Mouse (Mus musculus) C2C12 (cell line): Measurements from ENCODE around the gene Afdn.
"Not testable (repeated sequence)": the region's sequence is repeated elsewhere in the genome, so short reads cannot be mapped to it uniquely, and the experiment has no call there.

ENCODE experiments used
- CTCF ChIP-seq: IDR thresholded peaks from one replicate; pipeline ENCODE4 v1.5.1; 2011; ENCODE audit not compliant: control insufficient read depth, insufficient read depth, insufficient read length
- MAX ChIP-seq: IDR thresholded peaks from one replicate; pipeline ENCODE4 v1.6.1; 2011; ENCODE audit warnings: mild to moderate bottlenecking, control low read depth
- MYOG ChIP-seq: IDR thresholded peaks from one replicate; pipeline ENCODE4 v1.6.1; 2011; ENCODE audit not compliant: control insufficient read depth, insufficient read length; ENCODE audit errors: extremely low read depth

DNA sequence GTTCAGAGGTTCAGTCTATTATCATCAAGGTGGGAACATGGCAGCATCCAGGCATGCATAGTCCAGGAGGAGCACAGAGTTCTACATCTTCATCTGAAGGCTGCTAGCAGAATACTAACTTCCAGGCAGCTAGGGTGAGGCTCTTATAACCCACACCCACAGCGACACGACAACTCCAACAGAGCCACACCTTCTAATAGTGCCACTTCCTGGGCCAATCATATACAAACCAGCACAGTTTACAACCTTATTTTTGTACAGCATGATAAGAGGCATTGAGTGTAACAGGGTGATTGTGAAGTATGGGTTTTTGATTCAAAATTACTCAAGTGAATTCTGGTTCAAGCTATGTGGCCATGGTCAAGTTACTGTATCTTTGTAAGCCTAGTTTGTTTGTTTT lies 29.7 kb downstream of the Afdn start:
- not testable (repeated sequence) for TF ChIP-seq CTCF, MAX, MYOG
